Mouse (Mus musculus) CH12.LX (cell line): ENCODE data around the gene Slc26a8.
A peak's percentile ranks its signal among the peaks of the same experiment; 100 is the strongest.

Experiments used
- CTCF ChIP-seq, 2 experiments: IDR thresholded peaks in 1 of 2; conservative IDR thresholded peaks in 1 of 2; 2 replicates each; pipeline ENCODE4 v1.5.1; 2011 to 2012; ENCODE audit warnings: low read depth in 2 of 2, low read length in 2 of 2, improper control_type of control experiment in 1 of 2, inconsistent platforms in 1 of 2, mild to moderate bottlenecking in 1 of 2, moderate library complexity in 1 of 2
- MAX ChIP-seq: IDR thresholded peaks from 2 replicates; pipeline ENCODE4 v1.6.1; 2011; ENCODE audit warnings: low read length, improper control_type of control experiment
- POLR2A ChIP-seq: IDR thresholded peaks from 2 replicates; pipeline ENCODE4 v1.6.1; 2011; ENCODE audit warnings: low read depth, mild to moderate bottlenecking, improper control_type of control experiment, low read length
- ZKSCAN1 ChIP-seq: IDR thresholded peaks from 2 replicates; pipeline ENCODE4 v1.6.1; 2012; ENCODE audit warnings: low read depth, inconsistent platforms, low read length, improper control_type of control experiment, borderline replicate concordance
- ZMIZ1 ChIP-seq: IDR thresholded peaks from 2 replicates; pipeline ENCODE4 v1.6.1; 2012; ENCODE audit warnings: low read depth, mild to moderate bottlenecking, inconsistent platforms, low read length, improper control_type of control experiment
- ZNF384 ChIP-seq: IDR thresholded peaks from 2 replicates; pipeline ENCODE4 v1.6.1; 2012; ENCODE audit warnings: low read depth, low read length, improper control_type of control experiment, inconsistent platforms

- TF ChIP-seq CTCF (conservative IDR thresholded peaks at IDR 0.05 in 1 of 2, IDR thresholded peaks at IDR 0.05 in 1 of 2; ENCODE audit: low read depth in 2 of 2, low read length in 2 of 2) = no peak
- TF ChIP-seq POLR2A = no peak
- 0 out of 2 replicates have a peak, but pooled peaks have one; percentile 15 for TF ChIP-seq MAX
- no peak for TF ChIP-seq ZMIZ1
- TF ChIP-seq ZNF384 = no peak
- TF ChIP-seq ZKSCAN1 = no peak
These were observed 64.7 kb downstream of the Slc26a8 start for GRCm38 (mm10) chr17:28625327-28625726.
